Mouse (Mus musculus): ENCODE measurements around the gene Cd40. TPM values are rescaled to one million over a fixed set of nuclear protein-coding genes. Genes with fewer than 3 reads are reported as not detected.

The Cd40 gene
- polyA plus RNA-seq (2012): 0.02 TPM in 1 of 2 replicates, not detected in the other

DNA sequence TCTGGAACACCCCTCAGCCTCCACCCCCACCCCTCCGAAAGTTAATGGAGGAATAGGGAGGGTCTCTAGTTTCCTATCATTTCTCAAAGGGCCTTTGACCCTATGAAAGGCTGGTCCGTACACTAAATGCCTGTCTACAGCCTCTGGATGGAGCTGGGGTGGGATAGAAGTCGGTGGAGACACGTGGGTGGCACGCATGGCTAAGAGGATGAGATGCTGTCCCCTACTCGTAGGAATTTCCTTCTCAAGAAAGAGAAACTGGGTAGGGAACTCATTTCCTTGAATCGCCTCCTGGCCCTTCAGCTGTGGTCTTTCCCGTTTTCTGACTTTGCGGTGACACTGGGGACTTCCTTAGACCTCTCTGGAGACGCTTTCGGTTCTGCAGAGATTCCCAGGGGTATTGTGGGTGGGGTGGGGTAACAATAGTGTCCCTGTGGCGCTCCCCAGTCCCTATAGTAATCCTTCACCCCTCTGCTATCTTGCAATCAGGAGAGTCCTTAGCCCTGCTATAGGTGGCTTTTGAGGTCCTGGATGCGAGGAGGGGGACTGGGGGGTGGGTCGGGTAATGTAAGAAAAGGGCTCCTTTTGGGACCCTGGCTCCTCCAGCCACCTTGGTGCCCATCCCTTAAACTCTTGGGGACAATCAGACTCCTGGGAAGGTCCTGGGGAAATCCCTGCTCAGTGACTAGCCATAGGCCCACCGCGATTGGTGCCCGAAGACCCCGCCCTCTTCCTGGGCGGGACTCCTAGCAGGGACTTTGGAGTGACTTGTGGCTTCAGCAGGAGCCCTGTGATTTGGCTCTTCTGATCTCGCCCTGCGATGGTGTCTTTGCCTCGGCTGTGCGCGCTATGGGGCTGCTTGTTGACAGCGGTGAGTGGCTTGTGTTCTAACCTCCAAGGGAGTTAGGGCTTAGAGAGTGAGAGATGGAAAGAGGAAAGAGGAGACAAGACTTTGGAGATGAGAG is at the start of gene Cd40:
Gene Cd40 (plus strand): TSS at position 740 of the 965 bp plus-strand sequence.
- Histone ChIP-seq H3K36me3 (ENCODE audit: control insufficient read depth) (no peaks in the 10 kb centered on the region), H3K4me1 (ENCODE audit: control insufficient read depth) (no peaks in the 10 kb centered on the region), H3K4me3 (replicated peaks) (peak within 1 kb of the TSS; percentile 42), H3K27me3 (ENCODE audit: control insufficient read depth) (peaks cover 24% of the 10 kb centered on the region), H3K9me3 (ENCODE audit: control insufficient read depth, low read length) (peaks cover 9% of the 10 kb centered on the region)
- TF ChIP-seq TAL1 (IDR thresholded peaks at IDR 0.05; ENCODE audit: low read length): no peak
- no peak for TF ChIP-seq GATA1 (IDR thresholded peaks at IDR 0.05; ENCODE audit: low read length)

DNA sequence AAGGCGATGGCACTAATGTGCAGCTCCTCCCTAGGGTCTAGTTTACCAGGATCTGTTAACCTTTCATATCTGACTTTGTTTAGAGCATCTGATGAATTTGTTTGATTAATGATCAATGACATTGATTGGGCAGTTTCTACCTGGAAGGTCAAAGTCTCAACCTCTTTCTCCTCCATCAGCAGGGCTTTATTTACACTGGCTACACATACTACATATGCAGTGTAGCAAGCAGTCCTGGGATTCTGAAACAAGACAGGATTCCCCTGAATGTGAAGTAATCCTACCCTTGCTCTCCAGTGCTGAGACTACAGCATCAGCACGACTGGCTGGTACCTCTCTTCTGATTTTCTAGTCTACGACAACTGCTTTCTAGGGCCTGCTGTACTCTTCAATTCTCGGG is 48.6 kb upstream of the Cd40 start:
- H3K4me3 ChIP-seq (replicated peaks): no peak overlapping the region
- no peaks in the 10 kb centered on the region for H3K27me3 ChIP-seq (ENCODE audit: control insufficient read depth)
- H3K9me3 ChIP-seq (ENCODE audit: control insufficient read depth, low read length): no peaks in the 10 kb centered on the region
- TF ChIP-seq GATA1 (IDR thresholded peaks at IDR 0.05; ENCODE audit: low read length) (no peak), TAL1 (IDR thresholded peaks at IDR 0.05; ENCODE audit: low read length) (no peak)
- peaks cover 97% of the 10 kb centered on the region for H3K36me3 ChIP-seq (ENCODE audit: control insufficient read depth)
- H3K4me1 ChIP-seq (ENCODE audit: control insufficient read depth): no peaks in the 10 kb centered on the region

DNA sequence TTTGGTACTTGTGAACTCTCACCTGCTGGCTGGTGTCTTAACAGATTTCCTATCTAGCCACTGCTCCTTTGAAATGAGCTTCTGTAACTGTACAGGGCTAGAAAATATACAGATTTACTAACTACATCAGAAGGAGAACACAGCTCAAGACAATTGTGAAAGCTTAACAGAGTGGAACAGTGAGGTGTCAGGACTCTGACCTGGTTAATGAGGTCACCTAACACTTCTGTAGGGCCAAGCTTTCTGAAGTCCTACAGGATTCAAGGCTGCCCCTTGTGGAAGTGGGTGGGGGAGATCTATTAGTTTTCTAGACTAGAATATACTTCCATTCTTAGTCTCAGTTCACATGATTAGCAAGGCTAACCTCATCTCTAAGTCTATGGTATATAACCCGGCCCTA is 47.4 kb upstream of the Cd40 start:
- H3K4me1 ChIP-seq (ENCODE audit: control insufficient read depth): no peaks in the 10 kb centered on the region
- H3K4me3 ChIP-seq (replicated peaks): no peak overlapping the region
- TF ChIP-seq TAL1 (IDR thresholded peaks at IDR 0.05; ENCODE audit: low read length) (no peak), GATA1 (IDR thresholded peaks at IDR 0.05; ENCODE audit: low read length) (no peak)
- no peaks in the 10 kb centered on the region for H3K9me3 ChIP-seq (ENCODE audit: control insufficient read depth, low read length)
- no peaks in the 10 kb centered on the region for H3K27me3 ChIP-seq (ENCODE audit: control insufficient read depth)
- peaks cover 96% of the 10 kb centered on the region for H3K36me3 ChIP-seq (ENCODE audit: control insufficient read depth)

DNA sequence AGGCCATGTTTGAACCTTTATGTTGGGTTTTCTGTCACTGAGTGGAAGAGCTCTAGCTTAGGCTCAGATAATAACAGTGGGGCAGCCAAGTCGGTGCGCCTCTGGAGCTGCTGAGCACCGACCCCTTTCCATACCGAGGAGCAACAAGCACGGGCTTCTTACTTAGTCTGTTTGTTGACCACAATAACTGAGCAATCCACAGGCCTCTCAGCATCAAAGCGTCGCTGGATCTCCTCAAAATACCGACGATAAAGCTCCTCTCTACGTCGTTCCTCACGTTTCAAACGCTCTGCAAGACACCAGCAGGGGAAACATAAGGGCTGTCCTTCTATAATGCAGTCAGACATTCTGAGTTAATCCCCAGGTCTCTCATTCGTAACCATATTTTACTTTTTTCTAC is 46.3 kb upstream of the Cd40 start:
- H3K4me3 ChIP-seq (replicated peaks): no peak overlapping the region
- no peaks in the 10 kb centered on the region for H3K9me3 ChIP-seq (ENCODE audit: control insufficient read depth, low read length)
- no peak for TF ChIP-seq GATA1 (IDR thresholded peaks at IDR 0.05; ENCODE audit: low read length)
- TF ChIP-seq TAL1 (IDR thresholded peaks at IDR 0.05; ENCODE audit: low read length): no peak
- H3K4me1 ChIP-seq (ENCODE audit: control insufficient read depth): no peaks in the 10 kb centered on the region
- H3K27me3 ChIP-seq (ENCODE audit: control insufficient read depth): no peaks in the 10 kb centered on the region
- peaks cover 87% of the 10 kb centered on the region for H3K36me3 ChIP-seq (ENCODE audit: control insufficient read depth)

DNA sequence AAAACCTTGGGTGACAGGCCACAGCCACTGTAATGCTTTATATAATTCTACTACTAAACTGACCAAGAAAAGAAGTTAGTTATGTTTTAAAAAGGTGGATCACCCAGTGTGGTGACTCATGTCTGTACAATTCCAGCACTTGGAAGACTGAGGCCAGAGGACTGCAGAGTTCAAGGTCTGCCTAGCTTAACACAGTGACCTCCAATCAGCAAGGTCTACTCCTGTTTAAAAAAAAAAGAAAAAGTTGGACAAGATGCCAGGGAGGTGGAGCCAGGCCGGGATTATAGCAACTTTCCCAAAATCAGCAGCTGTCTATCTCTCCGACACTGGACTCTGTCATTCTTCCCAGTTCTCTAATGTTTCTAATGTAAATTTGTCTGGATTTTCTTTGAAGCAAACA is 45.8 kb upstream of the Cd40 start:
- H3K36me3 ChIP-seq (ENCODE audit: control insufficient read depth): peaks cover 83% of the 10 kb centered on the region

DNA sequence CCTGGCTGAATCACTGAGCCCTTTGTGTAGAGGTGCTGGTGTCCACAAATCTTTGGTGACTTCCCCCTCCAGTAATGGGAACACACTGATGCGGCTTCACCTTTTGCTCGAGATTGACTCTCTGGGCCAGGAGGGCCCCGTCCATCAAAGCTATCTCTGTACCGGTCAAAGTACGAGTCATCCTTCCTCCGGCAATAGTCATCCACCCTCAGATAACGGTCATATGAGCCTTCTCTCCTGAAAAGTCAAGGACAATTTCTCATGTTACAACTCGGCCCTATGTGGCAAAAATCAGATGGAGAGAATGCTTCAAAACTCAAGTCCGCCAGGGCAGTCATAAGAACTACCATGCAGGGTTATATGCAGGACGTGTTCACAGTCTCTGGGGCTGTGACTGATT is 45.1 kb upstream of the Cd40 start:
- H3K4me3 ChIP-seq (replicated peaks): no peak overlapping the region
- TF ChIP-seq TAL1 (IDR thresholded peaks at IDR 0.05; ENCODE audit: low read length) (no peak), GATA1 (IDR thresholded peaks at IDR 0.05; ENCODE audit: low read length) (no peak)
- H3K36me3 ChIP-seq (ENCODE audit: control insufficient read depth): peaks cover 75% of the 10 kb centered on the region
- H3K9me3 ChIP-seq (ENCODE audit: control insufficient read depth, low read length): no peaks in the 10 kb centered on the region
- no peaks in the 10 kb centered on the region for H3K27me3 ChIP-seq (ENCODE audit: control insufficient read depth)
- H3K4me1 ChIP-seq (ENCODE audit: control insufficient read depth): no peaks in the 10 kb centered on the region

More for the DNA sequence above, 45.8 kb upstream of the Cd40 start:
- no peak overlapping the region for H3K4me3 ChIP-seq (replicated peaks)
- no peaks in the 10 kb centered on the region for H3K9me3 ChIP-seq (ENCODE audit: control insufficient read depth, low read length)
- no peak for TF ChIP-seq GATA1 (IDR thresholded peaks at IDR 0.05; ENCODE audit: low read length)
- no peak for TF ChIP-seq TAL1 (IDR thresholded peaks at IDR 0.05; ENCODE audit: low read length)
- no peaks in the 10 kb centered on the region for H3K4me1 ChIP-seq (ENCODE audit: control insufficient read depth)
- H3K27me3 ChIP-seq (ENCODE audit: control insufficient read depth): no peaks in the 10 kb centered on the region

DNA sequence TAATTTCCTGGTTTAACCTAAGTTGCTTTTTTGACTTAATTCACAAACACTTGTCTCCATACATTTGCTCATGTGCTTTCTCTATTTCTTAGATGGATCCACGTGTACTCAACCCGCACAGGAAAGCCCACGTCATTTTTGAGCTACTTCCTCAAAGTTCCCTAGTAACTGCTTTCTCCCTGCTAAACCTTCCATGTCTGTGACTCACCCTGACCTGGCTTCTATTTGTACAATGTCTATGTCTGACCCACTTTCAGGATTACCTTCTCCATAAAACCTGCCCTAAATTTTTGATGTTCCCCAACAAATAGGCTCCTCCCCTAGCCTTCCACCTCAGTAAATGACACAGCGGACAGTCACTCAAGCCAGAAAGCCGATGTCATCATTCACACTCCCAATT is 40.5 kb upstream of the Cd40 start:
- Histone ChIP-seq H3K4me3 (replicated peaks) (no peak overlapping the region), H3K27me3 (ENCODE audit: control insufficient read depth) (no peaks in the 10 kb centered on the region), H3K9me3 (ENCODE audit: control insufficient read depth, low read length) (no peaks in the 10 kb centered on the region), H3K4me1 (ENCODE audit: control insufficient read depth) (no peaks in the 10 kb centered on the region), H3K36me3 (ENCODE audit: control insufficient read depth) (peaks cover 48% of the 10 kb centered on the region)
- TF ChIP-seq GATA1 (IDR thresholded peaks at IDR 0.05; ENCODE audit: low read length) (no peak), TAL1 (IDR thresholded peaks at IDR 0.05; ENCODE audit: low read length) (no peak)

DNA sequence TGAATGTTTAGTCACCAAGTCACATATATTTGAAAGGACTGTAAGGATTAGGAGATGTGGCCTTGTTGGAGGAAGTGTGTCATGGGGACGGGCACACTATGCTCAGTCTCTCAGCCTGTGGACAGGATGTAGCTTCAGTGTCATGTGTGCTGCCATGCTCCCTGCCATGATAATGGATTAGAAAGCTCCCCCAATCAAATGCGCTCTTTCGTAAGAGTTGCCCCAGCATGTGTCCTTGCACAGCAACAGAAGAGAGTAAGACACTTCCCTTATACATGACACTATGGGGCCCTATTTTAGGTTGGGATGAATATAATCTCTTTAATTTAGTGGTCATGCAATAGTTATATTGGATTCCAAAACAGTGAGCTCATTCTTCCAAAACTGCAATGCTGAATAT is 34.9 kb upstream of the Cd40 start:
- H3K36me3 ChIP-seq (ENCODE audit: control insufficient read depth): peaks cover 41% of the 10 kb centered on the region
- H3K4me1 ChIP-seq (ENCODE audit: control insufficient read depth): no peaks in the 10 kb centered on the region
- no peaks in the 10 kb centered on the region for H3K27me3 ChIP-seq (ENCODE audit: control insufficient read depth)
- H3K4me3 ChIP-seq (replicated peaks): no peak overlapping the region
- no peaks in the 10 kb centered on the region for H3K9me3 ChIP-seq (ENCODE audit: control insufficient read depth, low read length)
- no peak for TF ChIP-seq GATA1 (IDR thresholded peaks at IDR 0.05; ENCODE audit: low read length)
- TF ChIP-seq TAL1 (IDR thresholded peaks at IDR 0.05; ENCODE audit: low read length): no peak

DNA sequence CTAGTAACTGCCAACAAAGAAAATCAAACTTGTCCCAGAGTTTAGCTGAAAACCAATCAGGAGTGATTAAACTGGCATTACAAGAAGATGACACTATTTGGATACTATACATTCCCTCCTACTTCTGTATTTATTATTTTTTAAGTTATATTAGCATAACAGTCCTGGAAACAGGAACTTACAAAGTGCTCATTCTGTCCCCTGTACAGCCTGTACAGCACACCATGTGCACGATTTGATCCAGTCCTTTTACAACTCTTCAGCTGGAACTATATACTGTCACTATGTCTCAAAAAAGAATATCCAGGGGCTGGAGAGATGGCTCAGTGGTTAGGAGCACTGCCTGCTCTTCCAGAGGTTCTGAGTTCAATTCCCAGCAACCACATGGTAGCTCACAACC is 28.3 kb upstream of the Cd40 start:
- no peaks in the 10 kb centered on the region for H3K9me3 ChIP-seq (ENCODE audit: control insufficient read depth, low read length)
- H3K4me3 ChIP-seq (replicated peaks): no peak overlapping the region
- TF ChIP-seq TAL1 (IDR thresholded peaks at IDR 0.05; ENCODE audit: low read length): no peak
- no peak for TF ChIP-seq GATA1 (IDR thresholded peaks at IDR 0.05; ENCODE audit: low read length)
- peaks cover 4% of the 10 kb centered on the region for H3K4me1 ChIP-seq (ENCODE audit: control insufficient read depth)
- H3K27me3 ChIP-seq (ENCODE audit: control insufficient read depth): no peaks in the 10 kb centered on the region
- H3K36me3 ChIP-seq (ENCODE audit: control insufficient read depth): peaks cover 13% of the 10 kb centered on the region

All from erythroblast, embryonic 14.5 days (primary cell).